Mouse (Mus musculus): ENCODE measurements around the gene Psap. TPM values are rescaled to one million over a fixed set of nuclear protein-coding genes. Genes with fewer than 3 reads are reported as not detected.

Gene Psap
- polyA plus RNA-seq, 1 experiment, result 626 TPM

- TF ChIP-seq CTCF (IDR thresholded peaks at IDR 0.05; ENCODE audit: borderline replicate concordance, extremely low read depth, insufficient read depth, insufficient read length) (no peak), POLR2A (IDR thresholded peaks at IDR 0.05; ENCODE audit: borderline replicate concordance, extremely low read depth, insufficient read depth, insufficient read length, poor library complexity, severe bottlenecking) (no peak)
- no peak for DNase-seq (ENCODE audit: low read depth)
Measured at GRCm38 (mm10) chr10:60290739-60291110, 13.3 kb downstream of the Psap start.

GRCm38 (mm10) chr10:60292209-60292608, 14.8 kb downstream of the Psap start:
- DNase-seq (ENCODE audit: low read depth), result no peak
- TF ChIP-seq CTCF (IDR thresholded peaks at IDR 0.05; ENCODE audit: borderline replicate concordance, extremely low read depth, insufficient read depth, insufficient read length) (no peak), POLR2A (IDR thresholded peaks at IDR 0.05; ENCODE audit: borderline replicate concordance, extremely low read depth, insufficient read depth, insufficient read length, poor library complexity, severe bottlenecking) (no peak)

- TF ChIP-seq CTCF (IDR thresholded peaks at IDR 0.05; ENCODE audit: borderline replicate concordance, extremely low read depth, insufficient read depth, insufficient read length), result no peak
- no peak for TF ChIP-seq POLR2A (IDR thresholded peaks at IDR 0.05; ENCODE audit: borderline replicate concordance, extremely low read depth, insufficient read depth, insufficient read length, poor library complexity, severe bottlenecking)
- no peak for DNase-seq (ENCODE audit: low read depth)
Measured at GRCm38 (mm10) chr10:60294621-60295020, 17.2 kb downstream of the Psap start.

- no peak for TF ChIP-seq POLR2A (IDR thresholded peaks at IDR 0.05; ENCODE audit: borderline replicate concordance, extremely low read depth, insufficient read depth, insufficient read length, poor library complexity, severe bottlenecking)
- no peak for TF ChIP-seq CTCF (IDR thresholded peaks at IDR 0.05; ENCODE audit: borderline replicate concordance, extremely low read depth, insufficient read depth, insufficient read length)
- DNase-seq (ENCODE audit: low read depth), result no peak
Measured at GRCm38 (mm10) chr10:60295356-60295755, 17.9 kb downstream of the Psap start.

- TF ChIP-seq CTCF (IDR thresholded peaks at IDR 0.05; ENCODE audit: borderline replicate concordance, extremely low read depth, insufficient read depth, insufficient read length) (no peak), POLR2A (IDR thresholded peaks at IDR 0.05; ENCODE audit: borderline replicate concordance, extremely low read depth, insufficient read depth, insufficient read length, poor library complexity, severe bottlenecking) (no peak)
- no peak for DNase-seq (ENCODE audit: low read depth)
Measured at GRCm38 (mm10) chr10:60296027-60296426, 18.6 kb downstream of the Psap start.

GRCm38 (mm10) chr10:60299636-60300035, 22.2 kb downstream of the Psap start:
- no peak for TF ChIP-seq CTCF (IDR thresholded peaks at IDR 0.05; ENCODE audit: borderline replicate concordance, extremely low read depth, insufficient read depth, insufficient read length)
- TF ChIP-seq POLR2A (IDR thresholded peaks at IDR 0.05; ENCODE audit: borderline replicate concordance, extremely low read depth, insufficient read depth, insufficient read length, poor library complexity, severe bottlenecking), result no peak
- DNase-seq (ENCODE audit: low read depth), result no peak

- no peak for TF ChIP-seq POLR2A (IDR thresholded peaks at IDR 0.05; ENCODE audit: borderline replicate concordance, extremely low read depth, insufficient read depth, insufficient read length, poor library complexity, severe bottlenecking)
- no peak for TF ChIP-seq CTCF (IDR thresholded peaks at IDR 0.05; ENCODE audit: borderline replicate concordance, extremely low read depth, insufficient read depth, insufficient read length)
- DNase-seq (ENCODE audit: low read depth), result no peak
Measured at GRCm38 (mm10) chr10:60303419-60303818, 26.0 kb downstream of the Psap start.

GRCm38 (mm10) chr10:60304854-60305628, 27.6 kb downstream of the Psap start:
- TF ChIP-seq CTCF (IDR thresholded peaks at IDR 0.05; ENCODE audit: borderline replicate concordance, extremely low read depth, insufficient read depth, insufficient read length) (peak; percentile 80), POLR2A (IDR thresholded peaks at IDR 0.05; ENCODE audit: borderline replicate concordance, extremely low read depth, insufficient read depth, insufficient read length, poor library complexity, severe bottlenecking) (no peak)
- DNase-seq (ENCODE audit: low read depth), result peak; percentile 92

GRCm38 (mm10) chr10:60310629-60311028, 33.2 kb downstream of the Psap start:
- no peak for TF ChIP-seq CTCF (IDR thresholded peaks at IDR 0.05; ENCODE audit: borderline replicate concordance, extremely low read depth, insufficient read depth, insufficient read length)
- no peak for TF ChIP-seq POLR2A (IDR thresholded peaks at IDR 0.05; ENCODE audit: borderline replicate concordance, extremely low read depth, insufficient read depth, insufficient read length, poor library complexity, severe bottlenecking)
- DNase-seq (ENCODE audit: low read depth), result no peak

- TF ChIP-seq POLR2A (IDR thresholded peaks at IDR 0.05; ENCODE audit: borderline replicate concordance, extremely low read depth, insufficient read depth, insufficient read length, poor library complexity, severe bottlenecking), result no peak
- no peak for TF ChIP-seq CTCF (IDR thresholded peaks at IDR 0.05; ENCODE audit: borderline replicate concordance, extremely low read depth, insufficient read depth, insufficient read length)
- no peak for DNase-seq (ENCODE audit: low read depth)
Measured at GRCm38 (mm10) chr10:60313606-60314005, 36.2 kb downstream of the Psap start.

- no peak for TF ChIP-seq POLR2A (IDR thresholded peaks at IDR 0.05; ENCODE audit: borderline replicate concordance, extremely low read depth, insufficient read depth, insufficient read length, poor library complexity, severe bottlenecking)
- TF ChIP-seq CTCF (IDR thresholded peaks at IDR 0.05; ENCODE audit: borderline replicate concordance, extremely low read depth, insufficient read depth, insufficient read length), result no peak
- DNase-seq (ENCODE audit: low read depth), result no peak
Measured at GRCm38 (mm10) chr10:60316166-60316565, 38.7 kb downstream of the Psap start.
